In the genomic region with DNA sequence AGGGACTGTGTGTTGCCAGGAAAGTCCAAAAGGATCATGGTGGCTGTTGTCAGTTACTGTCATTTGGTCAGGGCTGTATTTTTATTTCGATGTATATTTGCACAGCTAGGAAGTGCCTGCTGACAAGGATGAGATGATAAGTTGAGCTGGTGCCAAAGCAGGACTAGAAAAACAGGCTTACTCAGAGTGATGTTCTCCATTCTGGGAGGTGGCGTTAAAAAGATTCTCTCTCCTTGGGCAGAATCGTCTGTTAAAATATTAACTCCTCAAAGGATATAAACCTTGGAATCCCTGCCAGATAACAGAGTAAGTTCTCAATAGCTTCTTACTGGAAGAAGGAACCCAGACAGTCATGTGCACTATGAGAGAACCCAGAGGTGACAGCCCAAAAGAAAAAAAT, we compare ENCODE assay signal across 19 mouse cellular contexts.
DNase-seq lines count a peak whose midpoint lies in the region; TF ChIP-seq lines count a peak whose summit lies in the region.
"Had no signal": no experiment of that assay in that cellular context is flagged by ENCODE, and none has a peak within 500 bp of the region (broad histone marks: within the 10 kb centered on the region; RNA-seq: fewer than 3 reads in every experiment).

No protein-coding gene starts in this region.

- peak; percentile 19 for DNase-seq in adrenal gland, adult 2 months
- DNase-seq in adrenal gland, postnatal 25 days, result no peak
- peak; percentile 6 to 36 for DNase-seq in kidney, postnatal 36 days
- no peak for DNase-seq in kidney, adult 18-20 months
- peak; percentile 84 for DNase-seq in MEL (ENCODE audit: low read depth, low spot score)
- DNase-seq in gonadal fat pad, adult 2 months (ENCODE audit: low read depth), result peak; percentile 6
- no peak for DNase-seq in spleen, postnatal 4 days (ENCODE audit: low spot score in 2 of 2)
- no peak for DNase-seq in heart, adult 11 months
- DNase-seq: cerebellum, postnatal 14 days; heart, adult 2 months; liver, embryonic 13.5 days had no signal

- H3K4me3 ChIP-seq in MEL (ENCODE audit: control insufficient read depth in 1 of 2, insufficient read depth in 1 of 2, low read depth in 2 of 2, low read length in 2 of 2), result peak overlapping the region in 1 of 2 experiments; percentile 50; a peak in 3 of 4 replicates
- H3K4me3 ChIP-seq: erythroblast, embryonic 14.5 days; forebrain, embryonic 15.5 days; heart, adult 2 months; heart, embryonic 15.5 days; hindbrain, embryonic 10.5 days; liver, embryonic 13.5 days; lung, embryonic 15.5 days; midbrain, embryonic 15.5 days; stomach, embryonic 15.5 days had no signal

- TF ChIP-seq CTCF in MEL (IDR thresholded peaks at IDR 0.05 in 2 of 3, conservative IDR thresholded peaks at IDR 0.05 in 1 of 3; ENCODE audit: control insufficient read depth in 1 of 3, insufficient read depth in 1 of 3, low read depth in 2 of 3, low read length in 3 of 3, poor library complexity in 1 of 3, severe bottlenecking in 1 of 3), result no peak

- peaks cover 11 to 14% of the 10 kb centered on the region in 2 experiments for H3K4me1 ChIP-seq in MEL (ENCODE audit: control insufficient read depth in 1 of 2, insufficient read depth in 2 of 2, low read length in 2 of 2)
- H3K4me1 ChIP-seq: forebrain, embryonic 15.5 days; hindbrain, embryonic 10.5 days; liver, embryonic 13.5 days; lung, embryonic 15.5 days; midbrain, embryonic 15.5 days; stomach, embryonic 15.5 days had no signal

- peak overlapping the region; percentile 66 for H3K27ac ChIP-seq in MEL (ENCODE audit: control insufficient read depth, low read depth, low read length)
- H3K27ac ChIP-seq: forebrain, embryonic 15.5 days; heart, adult 2 months; heart, embryonic 15.5 days; hindbrain, embryonic 10.5 days; liver, embryonic 13.5 days; lung, embryonic 15.5 days; macrophage; midbrain, embryonic 15.5 days; stomach, embryonic 15.5 days had no signal

- peaks cover 0 to 19% of the 10 kb centered on the region in 2 experiments; a peak in 2 of 4 replicates for H3K36me3 ChIP-seq in MEL (ENCODE audit: control insufficient read depth in 1 of 2, insufficient read depth in 2 of 2, low read length in 2 of 2)
- H3K36me3 ChIP-seq: forebrain, embryonic 15.5 days; heart, embryonic 15.5 days; hindbrain, embryonic 10.5 days; liver, embryonic 13.5 days; lung, embryonic 15.5 days; midbrain, embryonic 15.5 days; stomach, embryonic 15.5 days had no signal

- TF ChIP-seq EP300 in MEL (IDR thresholded peaks at IDR 0.05; ENCODE audit: low read depth in 1 of 2, low read length in 2 of 2), result peak; percentile 66 to 69

- TF ChIP-seq RAD21 in MEL (IDR thresholded peaks at IDR 0.05; ENCODE audit: low read depth, low read length), result no peak

- H3K9me3 ChIP-seq in MEL (replicated peaks; ENCODE audit: insufficient read depth, low read length), result no peaks in the 10 kb centered on the region
- H3K9me3 ChIP-seq: forebrain, embryonic 15.5 days; heart, embryonic 15.5 days; hindbrain, embryonic 10.5 days; liver, embryonic 13.5 days; lung, embryonic 15.5 days; midbrain, embryonic 15.5 days; stomach, embryonic 15.5 days had no signal

- no peak for TF ChIP-seq POLR2A in MEL (IDR thresholded peaks at IDR 0.05; ENCODE audit: control insufficient read depth in 1 of 2, insufficient read depth in 1 of 2, low read depth in 1 of 2, low read length in 2 of 2, poor library complexity in 1 of 2)

- no peaks in the 10 kb centered on the region for H3K79me2 ChIP-seq in MEL (ENCODE audit: control insufficient read depth, insufficient read depth, low read length, poor library complexity)

- no peaks in the 10 kb centered on the region for H3K27me3 ChIP-seq in MEL (ENCODE audit: control insufficient read depth in 1 of 2, insufficient read depth in 2 of 2, low read length in 2 of 2)
- H3K27me3 ChIP-seq: forebrain, embryonic 15.5 days; heart, embryonic 15.5 days; liver, embryonic 13.5 days; lung, embryonic 15.5 days; midbrain, embryonic 15.5 days; stomach, embryonic 15.5 days had no signal

- H3K9ac ChIP-seq in MEL (ENCODE audit: control insufficient read depth, low read depth, low read length, poor library complexity, severe bottlenecking), result 0 out of 2 replicates have a peak overlapping the region, but pooled peaks have one; percentile 18
- H3K9ac ChIP-seq: forebrain, embryonic 15.5 days; heart, embryonic 15.5 days; liver, embryonic 13.5 days; lung, embryonic 15.5 days; midbrain, embryonic 15.5 days; stomach, embryonic 15.5 days had no signal

TF ChIP-seq in MEL, 35 proteins besides CTCF, POLR2A, EP300 and RAD21:
- TF ChIP-seq GATA1 (IDR thresholded peaks at IDR 0.05; ENCODE audit: low read depth, low read length) (peak; percentile 63), ETS1 (IDR thresholded peaks at IDR 0.05; ENCODE audit: low read depth, low read length) (peak; percentile 42; the same call in 1 of the 2 replicates), RCOR1 (IDR thresholded peaks at IDR 0.05; ENCODE audit: low read depth, low read length) (peak; percentile 53; the same call in 1 of the 2 replicates), ZMIZ1 (IDR thresholded peaks at IDR 0.05; ENCODE audit: low read depth, low read length) (no peak)

Comparison
In these comparisons a context has a peak if more than half of its experiments do, and no peak if none do; other contexts are left out.
1. DNase-seq: peak in adrenal gland, adult 2 months (single experiment), kidney, postnatal 36 days (2 of 2), MEL (single experiment) and gonadal fat pad, adult 2 months (single experiment); none in adrenal gland, postnatal 25 days (single experiment), kidney, adult 18-20 months (single experiment), spleen, postnatal 4 days (0 of 2) and heart, adult 11 months (single experiment).